Mouse (Mus musculus) ES-E14 (cell line): ENCODE results near the gene Gp9.
"Not testable (repeated sequence)": the region's sequence is repeated elsewhere in the genome, so short reads cannot be mapped to it uniquely, and the experiment has no call there.

Experiments used
- CHD2 ChIP-seq: IDR thresholded peaks from 2 replicates; pipeline ENCODE4 v1.6.1; 2014; ENCODE audit warnings: mild to moderate bottlenecking, low read depth, low read length, inconsistent platforms
- ZNF384 ChIP-seq: IDR thresholded peaks from 2 replicates; pipeline ENCODE4 v1.6.1; 2012; ENCODE audit warnings: low read depth, low read length, inconsistent platforms

GRCm38 (mm10) chr6:87764296-87764695 lies 13.6 kb upstream of the Gp9 start:
- not testable (repeated sequence) for TF ChIP-seq ZNF384, CHD2
